Mouse (Mus musculus): ENCODE results near the gene Rgs7bp. TPM values are rescaled to one million over a fixed set of nuclear protein-coding genes. Genes with fewer than 3 reads are reported as not detected.
A peak's percentile ranks its signal among the peaks of the same experiment; 100 is the strongest.
"Not testable (repeated sequence)": the region's sequence is repeated elsewhere in the genome, so short reads cannot be mapped to it uniquely, and the experiment has no call there.

The Rgs7bp gene
- polyA plus RNA-seq, 1 experiment from 2014 or later = 0.82 TPM

- no peaks in the 10 kb centered on the region for H3K36me3 ChIP-seq (ENCODE audit: control insufficient read depth, insufficient read depth, low read length)
- 88% methylated on average over 2 of the region's 2 CpGs for WGBS
- no peak overlapping the region for H3K27ac ChIP-seq (ENCODE audit: low read depth, low read length)
- no peak overlapping the region for H3K4me2 ChIP-seq
- no peak overlapping the region for H3K9ac ChIP-seq (ENCODE audit: low read length)
- H3K27me3 ChIP-seq (ENCODE audit: control insufficient read depth, insufficient read depth, low read length) = no peaks in the 10 kb centered on the region
- no peak for ATAC-seq (ENCODE audit: low FRiP score)
- no peaks in the 10 kb centered on the region for H3K9me3 ChIP-seq (ENCODE audit: control insufficient read depth, low read length)
- peak; percentile 70 for DNase-seq (ENCODE audit: low spot score, missing footprints)
- no peak overlapping the region for H3K4me3 ChIP-seq (ENCODE audit: low read depth, low read length)
- no peaks in the 10 kb centered on the region for H3K4me1 ChIP-seq (ENCODE audit: control insufficient read depth, insufficient read depth, low read length)
Measured at GRCm38 (mm10) chr13:104936586-104936985, 118.1 kb downstream of the Rgs7bp start.

- Histone ChIP-seq H3K27ac (ENCODE audit: low read depth, low read length) (no peak overlapping the region), H3K4me2 (no peak overlapping the region), H3K4me1 (ENCODE audit: control insufficient read depth, insufficient read depth, low read length) (no peaks in the 10 kb centered on the region), H3K9ac (ENCODE audit: low read length) (no peak overlapping the region), H3K4me3 (ENCODE audit: low read depth, low read length) (no peak overlapping the region), H3K36me3 (ENCODE audit: control insufficient read depth, insufficient read depth, low read length) (no peaks in the 10 kb centered on the region), H3K27me3 (ENCODE audit: control insufficient read depth, insufficient read depth, low read length) (no peaks in the 10 kb centered on the region), H3K9me3 (ENCODE audit: control insufficient read depth, low read length) (no peaks in the 10 kb centered on the region)
- no peak for ATAC-seq (ENCODE audit: low FRiP score)
- no peak for DNase-seq (ENCODE audit: low spot score, missing footprints)
- 85% methylated on average over 6 of the region's 6 CpGs for WGBS
Measured at GRCm38 (mm10) chr13:104931635-104932532, 122.8 kb downstream of the Rgs7bp start.

- Histone ChIP-seq H3K36me3 (ENCODE audit: control insufficient read depth, insufficient read depth, low read length) (no peaks in the 10 kb centered on the region), H3K27ac (ENCODE audit: low read depth, low read length) (no peak overlapping the region), H3K4me2 (no peak overlapping the region), H3K9ac (ENCODE audit: low read length) (no peak overlapping the region), H3K9me3 (ENCODE audit: control insufficient read depth, low read length) (no peaks in the 10 kb centered on the region), H3K27me3 (ENCODE audit: control insufficient read depth, insufficient read depth, low read length) (no peaks in the 10 kb centered on the region), H3K4me1 (ENCODE audit: control insufficient read depth, insufficient read depth, low read length) (no peaks in the 10 kb centered on the region), H3K4me3 (ENCODE audit: low read depth, low read length) (no peak overlapping the region)
- WGBS = 74% methylated on average over 3 of the region's 3 CpGs
- DNase-seq (ENCODE audit: low spot score, missing footprints) (no peak), ATAC-seq (ENCODE audit: low FRiP score) (no peak)
Measured at GRCm38 (mm10) chr13:104930814-104931213, 123.9 kb downstream of the Rgs7bp start.

- ATAC-seq (ENCODE audit: low FRiP score) (no peak), DNase-seq (ENCODE audit: low spot score, missing footprints) (no peak)
- 81% methylated on average over 16 of the region's 16 CpGs for WGBS
- H3K9me3 ChIP-seq (ENCODE audit: control insufficient read depth, low read length) = no peaks in the 10 kb centered on the region
- H3K4me1 ChIP-seq (ENCODE audit: control insufficient read depth, insufficient read depth, low read length) = no peaks in the 10 kb centered on the region
- H3K9ac ChIP-seq (ENCODE audit: low read length) = no peak overlapping the region
- no peak overlapping the region for H3K4me3 ChIP-seq (ENCODE audit: low read depth, low read length)
- H3K4me2 ChIP-seq = no peak overlapping the region
- no peaks in the 10 kb centered on the region for H3K27me3 ChIP-seq (ENCODE audit: control insufficient read depth, insufficient read depth, low read length)
- no peaks in the 10 kb centered on the region for H3K36me3 ChIP-seq (ENCODE audit: control insufficient read depth, insufficient read depth, low read length)
- H3K27ac ChIP-seq (ENCODE audit: low read depth, low read length) = no peak overlapping the region
Measured at GRCm38 (mm10) chr13:104918663-104919062, 136.1 kb downstream of the Rgs7bp start.

GRCm38 (mm10) chr13:104916771-104917170 is 138.0 kb downstream of the Rgs7bp start:
- H3K9ac ChIP-seq (ENCODE audit: low read length); H3K4me2 ChIP-seq; H3K36me3 ChIP-seq (ENCODE audit: control insufficient read depth, insufficient read depth, low read length); DNase-seq (ENCODE audit: low spot score, missing footprints); H3K27ac ChIP-seq (ENCODE audit: low read depth, low read length); ATAC-seq (ENCODE audit: low FRiP score); H3K9me3 ChIP-seq (ENCODE audit: control insufficient read depth, low read length); H3K4me3 ChIP-seq (ENCODE audit: low read depth, low read length); H3K27me3 ChIP-seq (ENCODE audit: control insufficient read depth, insufficient read depth, low read length); H3K4me1 ChIP-seq (ENCODE audit: control insufficient read depth, insufficient read depth, low read length): not testable (repeated sequence)
- WGBS = 75% methylated on average over 6 of the region's 6 CpGs

GRCm38 (mm10) chr13:104916106-104916505 is 138.6 kb downstream of the Rgs7bp start:
- H3K4me2 ChIP-seq = no peak overlapping the region
- H3K4me3 ChIP-seq (ENCODE audit: low read depth, low read length) = no peak overlapping the region
- H3K9me3 ChIP-seq (ENCODE audit: control insufficient read depth, low read length) = no peaks in the 10 kb centered on the region
- WGBS = 86% methylated on average over 2 of the region's 2 CpGs
- DNase-seq (ENCODE audit: low spot score, missing footprints) (no peak), ATAC-seq (ENCODE audit: low FRiP score) (no peak)
- no peak overlapping the region for H3K9ac ChIP-seq (ENCODE audit: low read length)
- H3K27me3 ChIP-seq (ENCODE audit: control insufficient read depth, insufficient read depth, low read length) = no peaks in the 10 kb centered on the region
- H3K36me3 ChIP-seq (ENCODE audit: control insufficient read depth, insufficient read depth, low read length) = no peaks in the 10 kb centered on the region
- no peak overlapping the region for H3K27ac ChIP-seq (ENCODE audit: low read depth, low read length)
- peaks cover 2% of the 10 kb centered on the region; the same call in 1 of the 2 replicates for H3K4me1 ChIP-seq (ENCODE audit: control insufficient read depth, insufficient read depth, low read length)

GRCm38 (mm10) chr13:104914288-104914895 is 140.3 kb downstream of the Rgs7bp start:
- Histone ChIP-seq H3K9ac (ENCODE audit: low read length) (no peak overlapping the region), H3K4me2 (no peak overlapping the region), H3K4me1 (ENCODE audit: control insufficient read depth, insufficient read depth, low read length) (peaks cover 2% of the 10 kb centered on the region; the same call in 1 of the 2 replicates), H3K36me3 (ENCODE audit: control insufficient read depth, insufficient read depth, low read length) (no peaks in the 10 kb centered on the region), H3K4me3 (ENCODE audit: low read depth, low read length) (no peak overlapping the region), H3K27me3 (ENCODE audit: control insufficient read depth, insufficient read depth, low read length) (no peaks in the 10 kb centered on the region), H3K27ac (ENCODE audit: low read depth, low read length) (no peak overlapping the region), H3K9me3 (ENCODE audit: control insufficient read depth, low read length) (no peaks in the 10 kb centered on the region)
- no peak for DNase-seq (ENCODE audit: low spot score, missing footprints)
- no peak for ATAC-seq (ENCODE audit: low FRiP score)
- WGBS = 85% methylated on average over 17 of the region's 17 CpGs

- not testable (repeated sequence) for H3K4me1 ChIP-seq (ENCODE audit: control insufficient read depth, insufficient read depth, low read length); H3K4me3 ChIP-seq (ENCODE audit: low read depth, low read length); DNase-seq (ENCODE audit: low spot score, missing footprints); H3K27ac ChIP-seq (ENCODE audit: low read depth, low read length); H3K9me3 ChIP-seq (ENCODE audit: control insufficient read depth, low read length); ATAC-seq (ENCODE audit: low FRiP score); H3K36me3 ChIP-seq (ENCODE audit: control insufficient read depth, insufficient read depth, low read length); H3K9ac ChIP-seq (ENCODE audit: low read length); H3K27me3 ChIP-seq (ENCODE audit: control insufficient read depth, insufficient read depth, low read length); H3K4me2 ChIP-seq
- 44% methylated on average over 5 of the region's 5 CpGs for WGBS
Measured at GRCm38 (mm10) chr13:104911626-104912025, 143.1 kb downstream of the Rgs7bp start.

GRCm38 (mm10) chr13:104911006-104911405 is 143.7 kb downstream of the Rgs7bp start:
- not testable (repeated sequence) for H3K9me3 ChIP-seq (ENCODE audit: control insufficient read depth, low read length); H3K4me2 ChIP-seq; H3K4me3 ChIP-seq (ENCODE audit: low read depth, low read length); ATAC-seq (ENCODE audit: low FRiP score); DNase-seq (ENCODE audit: low spot score, missing footprints); H3K9ac ChIP-seq (ENCODE audit: low read length); H3K27ac ChIP-seq (ENCODE audit: low read depth, low read length); H3K36me3 ChIP-seq (ENCODE audit: control insufficient read depth, insufficient read depth, low read length); H3K27me3 ChIP-seq (ENCODE audit: control insufficient read depth, insufficient read depth, low read length); H3K4me1 ChIP-seq (ENCODE audit: control insufficient read depth, insufficient read depth, low read length)
- 91% methylated on average over 1 of the region's 1 CpGs for WGBS

Measured in midbrain, embryonic 11.5 days (tissue).